Mouse (Mus musculus): ENCODE results near the gene Xcl1. TPM values are rescaled to one million over a fixed set of nuclear protein-coding genes. Genes with fewer than 3 reads are reported as not detected.
"Not testable (repeated sequence)": the region's sequence is repeated elsewhere in the genome, so short reads cannot be mapped to it uniquely, and the experiment has no call there.

Xcl1 gene
- 1 to 10 TPM in 2 of 4 experiments, not detected in 2; 1.7 to 2.3 TPM for total RNA-seq (2022)

DNA sequence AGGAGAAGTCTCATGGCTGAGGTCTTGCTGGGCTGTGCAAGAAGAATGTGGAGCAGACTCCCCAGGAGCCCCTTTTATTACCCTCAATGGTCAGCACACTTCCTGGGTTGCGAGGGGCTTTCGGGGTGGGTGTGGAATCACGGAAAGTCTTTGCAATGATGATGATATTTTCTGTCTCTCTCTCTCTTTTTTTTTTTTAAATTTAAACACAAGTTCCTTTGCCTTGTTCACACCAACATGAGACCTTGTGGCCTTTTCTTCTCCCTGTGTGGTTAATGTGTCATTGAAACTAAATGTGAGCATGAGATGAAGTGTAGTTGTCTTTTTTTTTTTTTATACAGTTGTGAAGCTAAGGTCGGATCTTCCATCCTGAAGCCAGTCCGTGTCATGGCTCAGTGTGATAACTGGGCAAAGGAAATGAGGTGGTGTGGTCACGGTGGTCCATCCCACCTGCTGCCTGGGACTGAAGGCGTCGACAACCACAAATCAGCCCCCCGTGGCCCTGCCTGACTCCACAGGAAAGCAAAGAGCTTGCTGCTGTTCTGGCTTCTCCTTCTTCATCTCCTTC is at the start of gene Xcl1:
TSS of gene Xcl1 (minus strand) at position 51 of the 568 bp plus-strand sequence.
- no peak for DNase-seq

- not testable (repeated sequence) for DNase-seq
Observed at GRCm38 (mm10) chr1:164984681-164985080, 49.4 kb upstream of the Xcl1 start.

DNA sequence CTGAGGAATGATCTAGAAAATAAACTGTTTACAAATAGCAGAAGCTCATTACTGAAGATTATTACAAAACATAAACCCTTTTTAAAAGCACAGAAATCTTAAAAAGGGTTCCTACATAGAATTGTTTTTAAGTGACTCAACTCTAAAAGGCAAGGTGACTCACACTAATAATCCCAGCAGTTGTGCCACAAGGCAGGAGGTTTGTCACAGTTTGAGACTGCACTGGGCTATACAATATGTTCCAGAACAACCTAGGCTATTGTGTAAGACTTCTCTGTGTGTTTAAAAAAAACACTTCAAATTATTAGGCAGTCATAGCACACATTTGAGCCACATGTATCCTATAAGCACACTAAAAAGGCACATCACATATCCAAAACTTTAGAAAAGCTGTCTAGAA is 42.0 kb upstream of the Xcl1 start:
- no peak for DNase-seq

DNA sequence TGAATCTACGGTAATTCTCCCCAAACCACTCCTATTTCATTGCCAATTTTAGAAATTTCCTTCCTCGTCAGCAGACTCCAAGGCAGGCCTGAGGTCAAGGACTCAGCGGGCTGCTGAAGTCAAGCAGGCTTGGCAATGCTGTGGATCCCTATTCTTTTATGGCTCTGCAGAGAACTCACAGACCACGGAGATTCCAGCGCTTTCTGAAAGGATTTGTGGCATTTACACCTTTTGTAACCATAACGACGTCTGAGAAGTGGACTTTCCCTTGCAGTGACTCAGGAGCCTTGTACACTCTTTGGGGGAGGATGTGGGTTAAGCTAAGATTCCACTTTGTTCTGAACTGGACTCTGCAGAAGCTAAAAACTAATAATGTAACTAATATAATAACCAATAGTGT is 40.4 kb upstream of the Xcl1 start:
- DNase-seq = no peak

DNA sequence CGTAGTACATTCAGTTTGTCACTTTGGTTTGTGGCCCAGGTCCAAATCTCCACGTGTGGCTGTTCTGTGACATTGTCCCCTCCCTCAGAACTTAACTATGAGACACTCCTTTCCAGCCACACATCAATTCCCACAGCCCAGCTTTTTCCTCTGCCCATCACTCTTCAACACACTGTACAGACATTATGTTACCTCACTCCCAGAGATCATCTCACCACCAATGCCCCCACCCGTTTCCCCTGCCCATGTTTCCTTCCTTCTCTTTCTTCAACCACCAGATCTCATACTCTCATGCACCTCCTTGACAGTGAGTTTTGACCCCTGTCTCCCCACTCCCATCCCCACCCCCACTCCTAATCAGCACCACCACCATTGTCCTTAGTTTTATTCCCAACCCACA is 39.9 kb upstream of the Xcl1 start:
- DNase-seq = no peak

GRCm38 (mm10) chr1:164973790-164974189 is 38.5 kb upstream of the Xcl1 start:
- DNase-seq = no peak

DNA sequence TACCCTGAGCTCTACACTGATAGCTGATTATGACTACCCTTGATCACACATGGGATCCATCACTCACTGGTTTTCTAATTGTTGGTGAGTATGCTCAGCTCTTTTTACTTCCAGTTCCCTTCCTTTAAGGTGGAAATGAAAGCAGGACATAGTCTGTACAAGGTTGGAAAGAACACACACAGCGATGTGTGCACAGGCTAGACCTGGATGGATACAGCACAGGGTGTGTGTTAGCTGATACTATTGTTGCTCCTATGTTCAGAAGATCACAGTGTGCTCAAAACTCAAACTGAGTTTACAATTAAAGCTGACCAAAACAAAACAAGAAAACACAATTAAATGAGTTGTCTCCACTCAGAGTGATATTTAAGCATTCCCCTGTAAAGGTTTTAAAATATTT is 38.0 kb upstream of the Xcl1 start:
- no peak for DNase-seq

- DNase-seq = no peak
Observed at GRCm38 (mm10) chr1:164972744-164973143, 37.4 kb upstream of the Xcl1 start.

DNA sequence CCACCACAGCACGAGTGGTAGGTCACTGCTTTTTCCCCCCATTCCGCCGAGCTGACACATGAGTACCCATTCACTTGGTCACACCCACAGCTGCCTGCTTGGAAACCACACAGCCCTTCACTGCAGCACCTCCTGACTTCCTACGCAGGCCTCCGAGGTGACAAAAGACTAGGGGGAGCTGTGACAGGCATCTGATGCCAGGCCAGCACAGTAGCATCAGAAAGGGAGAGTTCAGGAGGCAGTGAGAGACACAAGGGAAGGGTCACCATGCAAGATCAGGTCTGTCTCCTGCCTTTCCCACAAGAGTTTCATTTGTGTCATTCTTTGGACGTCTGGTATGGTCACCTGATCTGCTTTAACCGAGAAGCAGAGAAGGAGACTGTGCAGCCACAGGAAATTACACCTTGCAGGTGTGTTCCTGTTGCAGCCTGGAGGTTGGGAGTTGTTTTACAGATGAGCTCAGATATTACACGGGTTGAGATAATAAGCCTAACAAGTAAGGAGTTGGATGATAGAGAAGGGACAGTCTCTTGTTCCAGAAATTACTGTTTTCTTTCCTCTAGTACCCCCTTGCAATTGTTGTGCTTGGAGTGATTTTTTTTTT is 30.9 kb upstream of the Xcl1 start:
- DNase-seq = no peak

- no peak for DNase-seq
Observed at GRCm38 (mm10) chr1:164960610-164961009, 25.3 kb upstream of the Xcl1 start.

DNA sequence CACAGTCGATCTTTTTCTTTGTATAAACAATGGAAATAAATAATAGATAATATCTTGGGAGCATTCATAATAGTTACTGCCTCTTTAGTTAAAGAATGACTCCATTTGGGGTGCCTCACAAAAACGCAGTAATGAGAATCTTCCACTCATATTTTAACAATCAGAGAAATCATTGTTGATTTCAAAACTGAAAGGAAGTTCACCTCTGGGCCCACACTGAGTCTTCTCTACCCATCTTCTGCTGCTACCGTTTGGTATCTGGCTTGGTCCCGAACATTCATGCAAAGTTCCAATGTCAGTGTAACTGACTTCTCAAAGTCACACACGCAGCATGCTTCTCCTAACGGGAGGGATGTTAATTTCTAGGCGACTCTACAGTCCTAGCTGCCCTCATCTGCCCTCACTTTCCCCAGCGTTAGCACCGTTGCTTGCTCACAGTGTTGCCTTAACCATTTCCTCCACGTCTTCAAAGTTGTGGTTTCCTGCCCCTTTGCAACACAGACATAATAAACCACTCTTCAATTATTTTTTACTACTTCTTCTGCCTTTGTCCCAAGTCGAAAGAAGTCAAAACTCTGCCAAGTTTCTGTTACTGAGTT is 24.6 kb upstream of the Xcl1 start:
- DNase-seq = no peak

DNA sequence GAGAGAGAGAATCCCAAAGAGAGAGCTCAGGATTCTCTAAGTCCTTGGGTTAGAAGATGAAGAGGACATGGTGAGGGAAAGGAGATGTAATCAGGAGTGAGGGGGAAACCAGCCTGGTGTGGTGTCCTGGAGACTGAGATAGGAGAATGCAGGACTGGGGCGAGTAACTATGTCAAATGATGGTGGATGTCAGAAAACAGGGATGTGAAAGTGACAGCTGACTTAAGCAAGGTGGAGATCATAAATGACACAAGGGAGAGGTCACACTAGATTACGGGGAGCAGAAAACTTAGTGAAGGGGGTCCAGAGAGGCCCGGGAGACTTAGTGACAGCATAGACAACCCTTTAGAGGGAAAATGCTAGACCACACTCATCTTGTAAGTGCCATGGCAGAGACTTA is 23.8 kb upstream of the Xcl1 start:
- no peak for DNase-seq

DNA sequence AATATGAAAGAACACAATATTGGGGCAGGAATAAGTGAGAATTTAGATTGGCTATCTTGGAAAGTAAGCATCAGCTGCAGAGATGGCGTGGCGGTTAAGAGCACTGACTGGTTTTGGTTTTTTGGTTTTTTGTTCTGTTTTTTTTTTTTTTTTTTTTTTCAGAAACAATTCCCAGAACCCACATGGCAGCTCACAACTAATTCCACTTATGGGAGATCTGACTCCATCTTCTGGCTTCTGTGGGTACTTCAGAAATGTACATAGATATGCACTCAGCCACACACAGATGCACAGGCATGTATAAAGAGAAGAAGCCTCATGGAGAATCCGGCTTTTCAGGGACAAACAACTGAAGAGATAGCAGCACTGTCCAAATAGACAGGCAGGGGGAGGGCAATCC is 22.6 kb upstream of the Xcl1 start:
- DNase-seq = no peak

DNA sequence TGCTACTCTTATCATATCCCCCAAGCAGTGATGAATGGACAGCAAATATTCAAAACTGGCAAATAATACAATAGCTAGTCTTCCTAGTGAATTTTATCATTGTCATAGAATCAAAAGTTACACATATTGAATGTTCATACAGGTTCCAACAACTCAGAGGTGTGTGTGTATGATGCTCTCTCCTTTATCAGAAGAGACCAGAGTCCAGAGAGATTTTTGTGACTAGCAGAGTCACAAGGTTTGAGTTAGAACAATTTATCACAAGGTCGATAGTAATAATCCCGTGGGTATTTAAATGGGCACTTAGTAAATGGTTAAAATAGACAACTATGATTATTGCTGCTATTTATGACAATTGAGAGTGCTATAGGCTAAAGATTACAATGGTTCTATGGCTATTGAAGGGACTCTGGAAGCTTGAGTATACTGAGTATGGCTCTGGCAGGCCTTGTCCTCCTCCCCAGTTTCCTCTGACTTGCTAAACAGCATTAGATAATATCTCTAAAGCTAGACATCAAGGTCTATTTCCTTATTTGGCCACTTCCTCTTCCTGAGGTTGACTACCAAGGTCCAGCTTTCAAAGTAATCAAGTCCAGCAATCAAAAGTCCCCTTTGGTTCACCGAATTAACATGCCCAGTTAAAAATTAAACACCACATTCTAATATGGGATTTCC is 21.5 kb upstream of the Xcl1 start:
- DNase-seq = no peak

DNA sequence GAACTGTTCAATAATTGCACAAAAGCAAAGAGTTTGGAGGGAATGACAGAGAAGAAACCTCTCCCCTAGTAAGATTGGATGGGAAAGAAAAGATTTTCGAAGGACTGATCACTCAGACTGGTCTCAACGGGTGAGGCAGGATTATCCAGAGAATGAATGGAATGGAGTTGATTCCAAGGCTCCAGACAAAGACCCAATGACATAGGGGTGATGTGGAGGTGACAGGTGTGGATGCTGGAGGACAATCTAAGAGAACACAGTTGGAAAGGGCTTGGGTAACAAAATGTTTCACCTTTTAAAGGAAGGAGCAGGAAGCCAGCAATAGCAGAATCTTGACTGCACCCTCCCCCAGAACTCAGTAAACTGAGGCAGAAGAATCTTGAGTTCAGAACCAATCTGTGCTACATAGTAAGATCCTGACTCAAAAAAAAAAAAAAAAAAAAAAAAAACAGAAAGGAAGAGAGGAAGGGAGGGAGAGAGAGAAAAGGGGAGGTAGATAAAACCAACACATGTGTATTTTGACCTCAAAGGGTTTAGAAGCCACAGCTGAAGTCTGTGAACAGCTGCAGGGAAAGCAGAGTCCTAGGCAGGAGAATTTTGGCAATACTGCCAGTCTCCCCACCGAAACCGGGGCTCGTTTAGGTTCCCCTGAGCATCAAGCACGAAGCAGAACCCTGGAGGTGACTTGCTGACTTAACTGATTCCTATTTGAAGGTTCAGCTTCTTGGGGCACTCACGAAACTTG is 20.3 kb upstream of the Xcl1 start:
- no peak for DNase-seq

- no peak for DNase-seq
Observed at GRCm38 (mm10) chr1:164953574-164953973, 18.2 kb upstream of the Xcl1 start.

- no peak for DNase-seq
Observed at GRCm38 (mm10) chr1:164936060-164936459, 733 bp upstream of the Xcl1 start.

- no peak for DNase-seq
Observed at GRCm38 (mm10) chr1:164933441-164934188, 1.7 kb downstream of the Xcl1 start.

DNA sequence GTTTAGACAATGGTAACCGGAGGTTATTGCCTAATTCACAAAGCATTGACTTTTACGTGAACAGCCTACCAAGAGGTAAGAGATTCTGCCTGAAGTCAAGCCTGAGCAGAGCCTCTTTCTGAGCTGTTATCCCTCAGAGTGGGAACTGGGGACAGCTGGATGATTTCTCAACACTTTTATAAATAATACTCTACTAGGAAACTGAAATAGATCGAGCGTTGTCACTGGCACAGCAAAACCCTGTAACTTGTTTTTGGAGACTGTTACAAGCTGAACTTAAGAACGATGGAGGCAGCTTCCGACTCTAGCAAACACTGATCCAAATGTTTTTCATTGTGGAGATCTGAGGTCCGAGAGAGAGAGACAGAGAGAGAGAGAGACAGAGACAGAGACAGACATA is 4.2 kb downstream of the Xcl1 start:
- no peak for DNase-seq

GRCm38 (mm10) chr1:164930006-164930405 is 5.3 kb downstream of the Xcl1 start:
- no peak for DNase-seq

DNA sequence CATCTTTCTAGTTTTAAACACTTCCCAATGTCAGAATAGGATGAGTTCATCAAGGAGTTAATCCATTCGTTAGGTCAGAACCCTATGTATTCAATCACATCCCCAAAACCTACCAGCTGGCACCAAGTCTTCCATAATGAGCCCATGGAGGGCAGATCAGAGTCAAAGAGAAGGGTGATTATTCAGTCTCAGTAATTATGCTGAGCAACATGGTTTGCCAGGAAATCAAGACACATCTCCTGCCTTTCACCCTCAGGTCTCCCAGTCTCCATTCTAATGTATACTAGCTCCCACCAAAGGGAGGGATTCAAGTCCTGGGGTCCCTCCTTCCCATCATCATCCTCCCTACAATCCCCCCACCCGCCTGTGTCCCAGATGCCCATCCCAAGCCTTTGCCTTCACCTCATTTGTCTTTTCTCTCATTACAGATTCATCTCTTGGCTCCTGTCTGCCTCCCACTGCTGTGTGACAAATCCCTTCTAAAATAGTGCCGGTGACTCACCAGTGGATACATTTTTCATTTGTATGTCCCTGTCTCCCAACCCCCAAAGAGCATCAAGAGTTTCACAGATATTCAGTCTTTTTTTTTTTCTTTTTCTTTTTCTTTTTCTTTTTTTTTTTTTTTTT is 8.7 kb downstream of the Xcl1 start:
- peak; percentile 11 for DNase-seq

DNA sequence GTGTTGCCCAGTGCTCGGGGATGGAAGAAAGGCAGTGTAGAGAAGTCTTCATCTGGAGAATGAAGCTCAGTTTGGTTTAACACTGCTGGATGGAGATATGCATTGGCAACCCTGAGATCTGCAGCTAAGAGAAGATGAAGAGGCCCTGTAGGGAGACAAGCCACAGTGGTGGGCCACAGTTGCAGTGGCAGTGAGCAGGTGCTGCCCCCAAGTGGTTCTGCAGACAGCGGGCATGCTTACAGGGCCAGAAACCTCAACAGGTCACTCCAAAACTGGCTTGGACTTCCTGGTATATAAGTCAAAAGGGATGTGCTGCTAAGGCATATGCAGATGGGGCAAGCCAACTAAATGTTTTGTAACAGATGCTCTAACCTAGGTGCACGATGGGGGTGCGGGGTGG is 30.3 kb downstream of the Xcl1 start:
- DNase-seq = no peak
